Mouse (Mus musculus) ES-Bruce4 (cell line): ENCODE measurements at regions not wholly inside any gene's neighbourhood (a gene's known extent, or its start where the extent isn't known, plus 50 kb on each side); places are given as distances from the start of the nearest gene placed in this dataset.

Experiments used
- CTCF ChIP-seq: IDR thresholded peaks from one replicate; pipeline ENCODE4 v1.8.1; 2011; ENCODE audit warnings: low read depth, low read length
- POLR2A ChIP-seq: IDR thresholded peaks from one replicate; pipeline ENCODE4 v1.8.1; 2011; ENCODE audit warnings: low read length; ENCODE audit not compliant: insufficient read depth

- TF ChIP-seq POLR2A = no peak
- TF ChIP-seq CTCF = no peak
These were observed 65.5 kb upstream of the Fam98a start for GRCm38 (mm10) chr17:75617280-75617679.
